Comparison of ENCODE assay signal across 9 mouse cellular contexts in the genomic region with DNA sequence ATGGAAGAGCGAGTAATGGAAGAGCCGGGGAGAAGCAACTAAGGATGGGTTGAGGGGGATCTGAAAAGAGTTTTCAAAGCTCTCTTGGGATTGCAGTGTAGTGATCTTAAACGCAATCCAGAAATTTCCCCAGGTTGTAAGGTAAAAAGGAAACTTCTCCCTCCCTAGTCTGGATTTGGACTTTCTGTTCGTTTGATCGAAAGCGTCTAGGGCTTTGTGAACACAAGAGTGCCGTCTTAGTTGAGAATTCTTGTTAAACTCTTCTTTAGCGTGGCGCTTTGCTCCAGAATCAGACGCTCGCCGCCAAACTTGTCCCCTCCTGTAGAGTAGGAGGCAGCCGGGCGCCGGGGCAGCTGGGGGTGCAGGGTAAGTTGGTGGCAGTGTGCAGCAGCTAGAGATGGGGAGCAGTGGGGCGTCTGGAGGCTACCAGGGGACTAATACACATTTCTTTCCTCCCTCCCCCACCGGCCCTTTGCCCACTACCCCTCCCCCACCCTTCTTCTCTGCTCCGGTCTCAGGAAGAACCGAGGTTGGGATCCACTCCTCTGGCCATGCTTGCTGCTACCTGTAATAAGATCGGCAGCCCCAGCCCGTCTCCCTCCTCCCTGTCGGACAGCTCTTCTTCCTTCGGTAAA. TPM values are rescaled to one million over a fixed set of nuclear protein-coding genes. Genes with fewer than 3 reads are reported as not detected.
A peak's percentile ranks its signal among the peaks of the same experiment; 100 is the strongest.
DNase-seq lines count a peak whose midpoint lies in the region; ATAC-seq and TF ChIP-seq lines count a peak whose summit lies in the region.
"Had no signal": no experiment of that assay in that cellular context is flagged by ENCODE, and none has a peak within 500 bp of the region (broad histone marks: within the 10 kb centered on the region; RNA-seq: fewer than 3 reads in every experiment).

No protein-coding gene starts in this region.

- no peaks in the 10 kb centered on the region for H3K36me3 ChIP-seq in lung, embryonic 14.5 days (ENCODE audit: insufficient read depth)
- H3K36me3 ChIP-seq in forebrain, embryonic 13.5 days (ENCODE audit: poor library complexity, severe bottlenecking): no peaks in the 10 kb centered on the region
- H3K36me3 ChIP-seq in limb, embryonic 12.5 days: no peaks in the 10 kb centered on the region

- DNase-seq in lung, embryonic 14.5 days: no peak
- DNase-seq in lung, postnatal 36 days: no peak
- peak; percentile 32 for DNase-seq in retina, postnatal 1 day
- DNase-seq in ovary, postnatal 14 days (ENCODE audit: low spot score): no peak
- no peak for DNase-seq in right cerebral cortex, postnatal 4 days

- H3K27me3 ChIP-seq in lung, embryonic 14.5 days (ENCODE audit: insufficient read depth, low read length): peaks cover 90% of the 10 kb centered on the region
- peaks cover 71% of the 10 kb centered on the region for H3K27me3 ChIP-seq in forebrain, embryonic 13.5 days
- peaks cover 77% of the 10 kb centered on the region for H3K27me3 ChIP-seq in limb, embryonic 12.5 days

- no peaks in the 10 kb centered on the region for H3K9me3 ChIP-seq in lung, embryonic 14.5 days (ENCODE audit: low read depth, low read length)
- no peaks in the 10 kb centered on the region for H3K9me3 ChIP-seq in forebrain, embryonic 13.5 days (replicated peaks)
- no peaks in the 10 kb centered on the region for H3K9me3 ChIP-seq in limb, embryonic 12.5 days

- no peak overlapping the region for H3K9ac ChIP-seq in lung, embryonic 14.5 days
- peak overlapping the region; percentile 82 for H3K9ac ChIP-seq in forebrain, embryonic 13.5 days
- H3K9ac ChIP-seq in limb, embryonic 12.5 days (replicated peaks): peak overlapping the region; percentile 47; the same call in 1 of the 2 replicates

- ATAC-seq in lung, embryonic 14.5 days (ENCODE audit: insufficient read depth): no peak
- peak; percentile 37; the same call in 1 of the 2 replicates for ATAC-seq in forebrain, embryonic 13.5 days
- ATAC-seq in limb, embryonic 12.5 days (ENCODE audit: insufficient number of reproducible peaks, insufficient read depth, low FRiP score, low TSS enrichment, low read depth): 0 out of 2 replicates have a peak, but pooled peaks have one; percentile 17
- no peak for ATAC-seq in frontal cortex, adult (ENCODE audit: low TSS enrichment)

- peak overlapping the region; percentile 56 for H3K4me2 ChIP-seq in lung, embryonic 14.5 days
- H3K4me2 ChIP-seq in forebrain, embryonic 13.5 days: peak overlapping the region; percentile 73
- peak overlapping the region; percentile 78 for H3K4me2 ChIP-seq in limb, embryonic 12.5 days

- under 1% methylated on average over 23 of the region's 23 CpGs for WGBS in lung, embryonic 14.5 days
- WGBS in forebrain, embryonic 13.5 days: 1% methylated on average over 23 of the region's 23 CpGs
- under 1% methylated on average over 23 of the region's 23 CpGs for WGBS in limb, embryonic 12.5 days

- peak overlapping the region; percentile 33 for H3K4me3 ChIP-seq in lung, embryonic 14.5 days (ENCODE audit: low read depth, low read length)
- H3K4me3 ChIP-seq in forebrain, embryonic 13.5 days: peak overlapping the region; percentile 58
- peak overlapping the region; percentile 50 for H3K4me3 ChIP-seq in limb, embryonic 12.5 days (replicated peaks)

- TF ChIP-seq CTCF in lung, embryonic 14.5 days (IDR thresholded peaks at IDR 0.05; ENCODE audit: low read depth): no peak

- H3K4me1 ChIP-seq in lung, embryonic 14.5 days (ENCODE audit: insufficient read depth): no peaks in the 10 kb centered on the region
- H3K4me1 ChIP-seq in forebrain, embryonic 13.5 days: peaks cover 40% of the 10 kb centered on the region
- H3K4me1 ChIP-seq in limb, embryonic 12.5 days (replicated peaks): peaks cover 30% of the 10 kb centered on the region

- H3K27ac ChIP-seq in lung, embryonic 14.5 days (ENCODE audit: low read depth): no peak overlapping the region
- H3K27ac ChIP-seq in forebrain, embryonic 13.5 days: peak overlapping the region; percentile 87
- H3K27ac ChIP-seq in limb, embryonic 12.5 days: no peak overlapping the region

RNA-seq across cellular contexts. Expression of a gene that starts 1.8 kb away (rescaled TPM):
- not detected in 2 replicates for polyA plus RNA-seq in lung, embryonic 14.5 days (2014; fragmentation: Nextera tagmentation; extraction: Ambion mirVana)
- 16.7 and 17.0 TPM in 2 replicates for polyA plus RNA-seq in forebrain, embryonic 13.5 days (2015; fragmentation: Nextera tagmentation; extraction: Ambion mirVana)
- polyA plus RNA-seq in limb, embryonic 12.5 days (2016; fragmentation: Nextera tagmentation; extraction: Ambion mirVana): 4.4 and 4.7 TPM in 2 replicates
- polyA plus RNA-seq: spleen, adult 2 months had no signal

Comparison
In these comparisons a context has a peak if more than half of its experiments do, and no peak if none do; other contexts are left out.
1. ATAC-seq: peak in forebrain, embryonic 13.5 days (single experiment) and limb, embryonic 12.5 days (single experiment); none in lung, embryonic 14.5 days (single experiment) and frontal cortex, adult (single experiment).
2. Peak in every context shown above with its lines, with median percentiles within 50 percentile points of each other: H3K4me2 ChIP-seq and H3K4me3 ChIP-seq.